Mouse (Mus musculus) thymus, postnatal 14 days (tissue): Measurements from ENCODE around the gene Myh1.

Experiments
- DNase-seq: peaks from one replicate; pipeline ENCODE4 v3.0.0; 2021

The Myh1 gene

GRCm38 (mm10) chr11:67199752-67200151 is at the start of gene Myh1:
Gene Myh1 (plus strand): TSS chr11:67200052.
- no peak for DNase-seq

DNA sequence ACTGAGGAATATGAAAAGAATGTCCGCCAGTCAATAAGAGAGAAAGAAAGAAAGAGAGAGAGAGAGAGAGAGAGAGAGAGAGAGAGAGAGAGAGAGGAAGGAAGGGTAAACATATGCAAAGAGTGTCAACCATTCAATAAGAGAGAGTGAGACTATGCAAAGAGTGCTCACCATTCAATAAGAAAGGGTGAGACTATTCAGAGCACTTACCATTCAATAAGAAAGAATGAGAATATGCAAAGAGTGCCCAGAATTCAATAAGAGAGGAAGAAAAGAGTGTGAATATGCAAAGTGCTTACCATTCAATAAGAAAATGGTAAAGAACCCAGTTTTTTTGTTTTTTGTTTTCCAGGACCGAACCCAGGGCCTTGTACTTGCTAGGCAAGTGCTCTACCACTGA is 49.6 kb upstream of the Myh1 start:
- DNase-seq: no peak

- DNase-seq: no peak
These were observed 48.7 kb upstream of the Myh1 start for GRCm38 (mm10) chr11:67151159-67151558.

DNA sequence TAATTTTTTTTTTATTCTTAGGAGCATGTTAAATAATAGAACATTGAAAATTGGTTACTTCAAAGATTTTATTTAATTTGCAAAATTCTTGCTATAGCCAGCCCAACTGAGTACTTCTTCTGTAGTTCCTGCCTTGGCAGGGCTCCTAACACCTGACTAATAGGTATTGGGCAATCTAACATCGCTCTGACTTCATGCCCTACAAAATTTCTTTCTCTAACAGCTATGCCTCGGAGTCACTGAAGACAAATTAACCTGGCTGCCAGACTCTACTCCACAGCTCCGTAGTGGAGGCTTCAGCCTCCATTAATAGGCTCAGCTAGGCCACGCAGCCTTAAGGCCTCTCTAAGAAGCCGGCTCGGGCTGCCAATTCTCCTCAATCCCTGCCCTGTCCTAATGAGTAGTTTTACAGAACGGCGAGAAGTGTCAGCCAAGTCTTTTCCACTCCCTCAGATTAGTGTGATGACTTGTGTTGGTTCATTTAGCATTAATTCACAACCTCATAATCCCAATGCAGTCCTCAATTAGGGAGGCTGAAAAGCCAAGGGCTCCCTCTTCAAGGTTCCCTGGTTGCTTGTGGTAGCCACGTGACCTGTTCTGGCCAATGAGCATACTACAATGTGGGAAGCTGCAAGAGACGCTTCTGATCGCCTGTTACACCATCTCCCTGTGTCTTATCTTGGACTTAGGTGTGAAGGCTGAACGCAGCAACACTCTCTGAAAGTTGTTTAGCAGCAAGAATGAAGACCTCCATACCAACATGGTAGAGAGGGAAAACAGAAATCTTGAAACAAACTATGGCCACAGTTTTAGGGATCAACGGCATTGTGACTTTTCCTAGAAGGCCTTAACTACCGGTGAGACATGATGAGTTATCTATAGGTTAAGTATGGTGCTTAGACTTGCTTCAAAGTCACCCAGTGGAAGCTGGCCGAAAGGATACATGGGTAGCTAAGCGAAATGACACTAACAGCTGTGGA is 47.9 kb upstream of the Myh1 start:
- DNase-seq: no peak

DNA sequence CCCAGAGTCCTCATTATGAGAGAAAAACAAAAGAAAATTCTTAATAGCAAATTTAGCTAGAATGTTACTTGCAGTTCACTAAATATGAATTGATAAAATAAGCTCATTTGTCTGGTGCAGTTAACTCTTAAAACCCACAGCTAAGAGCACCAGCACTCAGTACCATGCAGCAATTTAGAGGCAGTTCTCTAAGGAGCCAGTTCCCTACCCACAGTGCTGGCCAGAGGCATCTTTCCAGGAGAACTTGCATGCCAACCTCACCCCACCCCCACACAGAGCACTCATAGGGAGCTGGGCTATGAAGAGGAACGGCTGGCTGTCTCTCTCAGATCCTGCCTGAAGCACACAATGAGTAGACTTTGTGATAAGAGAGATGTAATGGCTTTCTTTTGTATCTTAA is 46.7 kb upstream of the Myh1 start:
- DNase-seq: no peak

DNA sequence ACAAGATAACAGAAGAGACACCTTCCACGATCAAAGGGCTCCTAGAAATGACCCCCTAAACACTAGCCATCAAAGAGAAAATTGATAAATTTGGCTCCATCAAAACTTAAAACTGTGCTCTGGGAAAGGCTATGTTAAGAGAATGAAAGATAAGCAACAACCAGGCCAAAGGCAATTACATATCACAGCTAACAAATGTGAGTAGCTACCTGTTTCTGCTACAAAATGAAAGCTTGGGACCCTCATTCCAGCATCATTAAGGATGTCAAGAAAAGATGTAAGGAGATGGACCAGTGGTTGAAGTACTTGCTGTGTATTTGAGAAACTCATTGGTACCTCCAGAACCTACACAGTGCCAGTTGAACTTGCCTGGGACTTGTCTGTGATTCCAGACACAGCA is 46.0 kb upstream of the Myh1 start:
- DNase-seq: no peak

DNA sequence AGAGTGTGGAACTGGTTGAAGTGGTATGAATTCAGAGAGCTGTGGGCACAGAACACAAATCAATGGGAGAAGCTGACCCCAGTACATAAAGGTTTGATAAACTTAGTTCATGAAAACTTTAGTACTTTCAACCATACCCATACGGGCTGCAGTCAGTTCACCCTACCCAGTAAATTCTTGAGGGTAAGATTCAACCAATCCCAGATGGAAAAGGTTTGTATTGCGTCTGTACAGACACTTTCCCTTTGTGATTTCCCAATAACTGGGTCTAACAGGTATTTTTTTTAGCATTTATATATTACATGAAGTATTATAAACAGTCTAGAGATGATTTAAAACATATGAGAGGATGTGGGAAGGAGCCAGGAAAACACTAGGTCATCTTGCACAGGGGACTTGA is 44.2 kb upstream of the Myh1 start:
- DNase-seq: no peak

GRCm38 (mm10) chr11:67160131-67160530 is 39.7 kb upstream of the Myh1 start:
- no peak for DNase-seq

DNA sequence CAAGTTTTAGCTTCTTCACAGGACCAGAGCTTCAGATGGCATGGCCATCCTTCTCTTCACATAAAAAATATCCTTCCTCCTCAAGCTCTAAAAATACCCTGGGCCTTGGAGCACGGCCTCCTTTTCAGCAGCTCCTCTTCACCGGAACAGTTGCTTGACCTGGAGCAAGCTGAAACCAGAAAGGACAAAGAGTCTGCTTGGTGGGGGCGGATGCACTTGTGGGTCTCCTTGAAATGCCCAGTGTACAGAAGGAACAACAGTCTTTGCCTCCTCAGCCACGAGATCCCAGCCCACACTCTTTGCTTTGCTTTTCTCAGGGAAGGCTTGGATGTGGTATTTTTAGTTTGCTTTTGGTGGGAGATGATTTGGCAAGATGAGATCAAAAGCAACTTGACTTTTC is 36.2 kb upstream of the Myh1 start:
- no peak for DNase-seq

GRCm38 (mm10) chr11:67164851-67165250 is 35.0 kb upstream of the Myh1 start:
- no peak for DNase-seq

GRCm38 (mm10) chr11:67169301-67169700 is 30.6 kb upstream of the Myh1 start:
- DNase-seq: no peak

DNA sequence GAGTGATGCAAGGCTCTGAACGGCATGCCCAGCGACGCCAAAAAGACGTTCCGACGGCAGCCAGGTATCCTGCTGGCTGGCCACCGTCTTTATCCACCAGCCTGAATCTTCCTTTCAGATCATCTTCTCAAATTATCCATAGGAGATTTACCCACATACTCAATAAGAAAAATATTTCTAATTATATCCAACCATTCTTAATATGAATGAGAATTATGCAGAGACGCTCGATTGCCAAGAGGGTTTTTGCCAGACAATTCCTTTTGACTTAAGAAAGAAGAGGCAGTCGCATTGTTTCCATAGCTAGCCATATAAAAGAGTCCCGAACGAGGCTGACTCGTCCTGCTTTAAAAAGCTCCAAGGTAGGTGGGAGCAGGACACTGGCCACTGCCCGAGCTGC is 29.1 kb upstream of the Myh1 start, which contains the start of gene Myh2:
TSS of gene Myh2 (plus strand) at position 301 of the 400 bp plus-strand sequence.
- no peak for DNase-seq

GRCm38 (mm10) chr11:67172439-67172838 is 27.4 kb upstream of the Myh1 start:
- DNase-seq: no peak

DNA sequence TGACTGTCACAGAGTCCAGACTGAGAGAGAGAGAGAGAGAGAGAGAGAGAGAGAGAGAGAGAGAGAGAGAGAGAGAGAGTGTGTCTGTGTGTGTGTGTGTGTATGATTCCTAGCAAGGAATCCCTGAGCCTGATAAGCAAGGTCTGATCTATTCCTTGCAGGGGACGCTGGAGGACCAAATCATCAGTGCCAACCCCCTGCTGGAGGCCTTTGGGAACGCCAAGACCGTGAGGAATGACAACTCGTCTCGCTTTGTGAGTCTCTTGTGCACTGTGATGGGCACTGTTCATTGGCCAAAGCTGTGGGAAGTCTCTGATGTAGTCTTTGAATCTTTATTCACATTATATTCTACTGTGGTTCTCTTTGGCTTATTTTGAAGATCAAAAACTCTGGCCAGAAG is 23.5 kb upstream of the Myh1 start:
- DNase-seq: no peak

DNA sequence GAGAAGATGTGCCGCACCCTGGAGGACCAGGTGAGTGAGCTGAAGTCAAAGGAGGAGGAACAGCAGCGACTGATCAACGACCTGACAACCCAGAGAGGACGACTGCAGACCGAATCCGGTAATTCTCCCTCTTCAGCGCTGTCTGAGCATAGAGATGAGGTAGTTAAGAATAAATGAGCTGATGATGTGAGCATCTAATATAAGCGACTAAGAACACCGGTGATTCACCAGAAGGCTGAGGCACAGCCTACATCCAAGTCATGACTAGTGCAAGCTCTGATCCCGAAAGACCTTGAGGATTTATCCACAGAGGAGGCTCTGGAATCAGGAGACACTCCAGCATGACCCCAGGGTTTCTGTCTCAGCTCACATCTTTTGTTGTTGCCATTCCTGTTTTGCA is 9.5 kb upstream of the Myh1 start:
- DNase-seq: no peak

DNA sequence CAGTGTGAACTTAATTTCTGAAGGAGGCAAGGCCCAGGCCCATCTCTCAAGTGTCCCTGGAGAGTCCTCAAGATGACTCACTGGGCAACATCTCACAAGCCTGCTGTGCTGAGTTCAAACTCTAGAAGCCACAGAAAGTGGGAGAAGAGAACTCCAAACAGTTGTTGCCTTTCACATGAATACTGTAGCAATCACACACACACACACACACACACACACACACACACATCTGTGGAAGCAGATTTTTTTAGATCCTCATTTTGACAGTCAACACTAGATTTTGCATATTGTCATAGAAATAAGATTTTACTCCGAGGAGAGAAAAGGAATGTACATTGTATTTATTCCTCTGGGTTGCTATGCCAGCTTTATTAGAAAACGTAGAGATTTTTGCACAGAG is 9.0 kb upstream of the Myh1 start:
- DNase-seq: no peak

- DNase-seq: no peak
These were observed 8.4 kb upstream of the Myh1 start for GRCm38 (mm10) chr11:67191496-67191895.

GRCm38 (mm10) chr11:67199321-67199720 is 531 bp upstream of the Myh1 start:
- DNase-seq: no peak

DNA sequence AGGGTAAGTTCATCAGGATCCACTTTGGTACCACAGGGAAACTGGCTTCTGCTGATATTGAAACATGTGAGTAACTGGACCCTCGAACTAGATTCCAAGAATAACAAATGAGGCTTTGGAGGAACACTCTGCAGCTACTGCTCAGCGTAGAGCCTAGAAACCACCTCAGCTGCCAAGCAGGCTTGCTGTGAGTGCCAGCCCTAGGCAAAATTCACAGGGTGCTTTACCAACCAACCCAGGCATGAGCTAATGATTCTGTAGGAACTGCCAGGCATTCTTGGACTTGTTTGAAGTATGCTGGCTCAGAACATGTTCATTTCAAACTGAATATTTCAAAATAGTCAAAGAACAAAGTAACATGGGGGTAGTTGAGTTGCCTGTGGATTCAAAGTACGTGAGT is 4.9 kb downstream of the Myh1 start:
- no peak for DNase-seq

- no peak for DNase-seq
These were observed 22.0 kb downstream of the Myh1 start for GRCm38 (mm10) chr11:67221803-67222202.

GRCm38 (mm10) chr11:67224466-67224865 is 24.6 kb downstream of the Myh1 start:
- no peak for DNase-seq

- DNase-seq: no peak
These were observed 28.9 kb downstream of the Myh1 start for GRCm38 (mm10) chr11:67228731-67229130.

GRCm38 (mm10) chr11:67229166-67229565 is 29.3 kb downstream of the Myh1 start:
- DNase-seq: no peak

DNA sequence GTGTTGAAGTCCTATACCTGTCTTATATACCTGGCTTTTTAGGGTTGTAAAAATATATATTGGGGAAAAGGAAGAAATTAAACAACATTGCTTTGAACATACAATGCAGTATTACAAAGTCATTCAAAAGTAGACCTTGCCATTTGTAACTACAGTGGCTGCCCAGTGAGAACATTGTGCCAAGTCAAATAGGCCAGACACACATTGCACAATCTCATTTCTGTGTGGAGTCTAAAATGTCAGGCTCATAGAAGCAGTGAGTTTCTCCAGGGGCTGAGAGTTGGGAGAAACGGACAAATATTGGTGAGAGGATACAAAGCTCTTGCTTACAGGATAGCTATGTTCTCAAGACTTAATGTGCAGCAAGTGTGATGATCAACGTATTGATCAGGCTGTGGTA is 30.1 kb downstream of the Myh1 start:
- DNase-seq: no peak
